Mouse (Mus musculus) natural killer cell, adult 2 months (primary cell): ENCODE measurements at regions not wholly inside any gene's neighbourhood (a gene's known extent, or its start where the extent isn't known, plus 50 kb on each side); places are given as distances from the start of the nearest gene placed in this dataset.

ENCODE experiments used
- DNase-seq, 2 experiments: peaks; one replicate each; pipeline ENCODE4 v3.0.0; 2022; ENCODE audit warnings: low spot score in 2 of 2

GRCm38 (mm10) chr5:133267887-133268286, 724.7 kb upstream of the Auts2 start:
- no peak for DNase-seq

- no peak for DNase-seq
Observed at GRCm38 (mm10) chr5:133267356-133267755, 724.2 kb upstream of the Auts2 start.

GRCm38 (mm10) chr5:133264976-133265375, 721.8 kb upstream of the Auts2 start:
- DNase-seq, result no peak

GRCm38 (mm10) chr5:133218801-133219200, 675.7 kb upstream of the Auts2 start:
- DNase-seq, result no peak

GRCm38 (mm10) chr5:133198546-133198945, 655.4 kb upstream of the Auts2 start:
- DNase-seq, result no peak

- no peak for DNase-seq
Observed at GRCm38 (mm10) chr5:133189798-133190571, 646.8 kb upstream of the Auts2 start.

GRCm38 (mm10) chr5:133175636-133176035, 632.5 kb upstream of the Auts2 start:
- no peak for DNase-seq

- DNase-seq, result no peak
Observed at GRCm38 (mm10) chr5:133173155-133173723, 630.1 kb upstream of the Auts2 start.

- DNase-seq, result no peak
Observed at GRCm38 (mm10) chr5:133172686-133173085, 629.5 kb upstream of the Auts2 start.

- no peak for DNase-seq
Observed at GRCm38 (mm10) chr5:133171266-133171665, 628.1 kb upstream of the Auts2 start.

GRCm38 (mm10) chr5:133167576-133167975, 624.4 kb upstream of the Auts2 start:
- no peak for DNase-seq

GRCm38 (mm10) chr5:133167001-133167461, 623.9 kb upstream of the Auts2 start:
- DNase-seq, result no peak

- no peak for DNase-seq
Observed at GRCm38 (mm10) chr5:133156115-133156857, 613.1 kb upstream of the Auts2 start.

GRCm38 (mm10) chr5:133145996-133146395, 602.9 kb upstream of the Auts2 start:
- DNase-seq, result no peak

GRCm38 (mm10) chr5:133143679-133144078, 600.5 kb upstream of the Auts2 start:
- DNase-seq, result no peak

GRCm38 (mm10) chr5:133142401-133143115, 599.4 kb upstream of the Auts2 start:
- no peak for DNase-seq

- DNase-seq, result no peak
Observed at GRCm38 (mm10) chr5:133131042-133131441, 587.9 kb upstream of the Auts2 start.

GRCm38 (mm10) chr5:133130316-133130715, 587.2 kb upstream of the Auts2 start:
- no peak for DNase-seq

GRCm38 (mm10) chr5:133124223-133124622, 581.1 kb upstream of the Auts2 start:
- DNase-seq, result no peak

GRCm38 (mm10) chr5:133113946-133114345, 570.8 kb upstream of the Auts2 start:
- no peak for DNase-seq

GRCm38 (mm10) chr5:133113183-133113582, 570.0 kb upstream of the Auts2 start:
- DNase-seq, result no peak
